Mouse (Mus musculus) R1 (cell line): ENCODE measurements at regions not wholly inside any gene's neighbourhood (a gene's known extent, or its start where the extent isn't known, plus 50 kb on each side); places are given as distances from the start of the nearest gene placed in this dataset.

Experiments used
- DNase-seq: peaks from one replicate; pipeline ENCODE4 v3.0.0-alpha.2; 2018; ENCODE audit warnings: low read depth, low spot score

- no peak for DNase-seq
These were observed 67.2 kb downstream of the Mtx3 start for GRCm38 (mm10) chr13:92911660-92912284.

GRCm38 (mm10) chr13:92912661-92913060 is 68.1 kb downstream of the Mtx3 start:
- no peak for DNase-seq

GRCm38 (mm10) chr13:92914631-92915030 is 70.1 kb downstream of the Mtx3 start:
- no peak for DNase-seq

GRCm38 (mm10) chr13:92915221-92915839 is 70.8 kb downstream of the Mtx3 start:
- DNase-seq: no peak

GRCm38 (mm10) chr13:92915948-92916710 is 71.6 kb downstream of the Mtx3 start:
- DNase-seq: no peak

GRCm38 (mm10) chr13:92919882-92920281 is 75.3 kb downstream of the Mtx3 start:
- no peak for DNase-seq

GRCm38 (mm10) chr13:92921936-92922335 is 77.4 kb downstream of the Mtx3 start:
- no peak for DNase-seq

- no peak for DNase-seq
These were observed 78.9 kb downstream of the Mtx3 start for GRCm38 (mm10) chr13:92923496-92923895.

- no peak for DNase-seq
These were observed 79.5 kb downstream of the Mtx3 start for GRCm38 (mm10) chr13:92924021-92924420.

GRCm38 (mm10) chr13:92925196-92925595 is 80.6 kb downstream of the Mtx3 start:
- DNase-seq: no peak

- no peak for DNase-seq
These were observed 84.0 kb downstream of the Mtx3 start for GRCm38 (mm10) chr13:92928551-92928950.

- DNase-seq: no peak
These were observed 87.1 kb downstream of the Mtx3 start for GRCm38 (mm10) chr13:92931696-92932095.

GRCm38 (mm10) chr13:92939032-92939431 is 94.5 kb downstream of the Mtx3 start:
- no peak for DNase-seq

- DNase-seq: no peak
These were observed 96.0 kb downstream of the Mtx3 start for GRCm38 (mm10) chr13:92940610-92941009.

GRCm38 (mm10) chr13:92948560-92948959 is 104.0 kb downstream of the Mtx3 start:
- no peak for DNase-seq

- DNase-seq: peak; percentile 31
These were observed 115.5 kb downstream of the Mtx3 start for GRCm38 (mm10) chr13:92960031-92960430.

- no peak for DNase-seq
These were observed 118.1 kb downstream of the Mtx3 start for GRCm38 (mm10) chr13:92962625-92963024.

GRCm38 (mm10) chr13:92963351-92963895 is 118.9 kb downstream of the Mtx3 start:
- no peak for DNase-seq

- DNase-seq: no peak
These were observed 119.7 kb downstream of the Mtx3 start for GRCm38 (mm10) chr13:92964213-92964743.

GRCm38 (mm10) chr13:92967025-92967610 is 122.6 kb downstream of the Mtx3 start:
- no peak for DNase-seq

GRCm38 (mm10) chr13:92969579-92969978 is 125.0 kb downstream of the Mtx3 start:
- DNase-seq: no peak

- DNase-seq: no peak
These were observed 128.3 kb downstream of the Mtx3 start for GRCm38 (mm10) chr13:92972891-92973290.
